Mouse (Mus musculus): ENCODE measurements at regions not wholly inside any gene's neighbourhood (a gene's known extent, or its start where the extent isn't known, plus 50 kb on each side); places are given as distances from the start of the nearest gene placed in this dataset.

GRCm38 (mm10) chr11:19227716-19228115 is 208.9 kb upstream of the Meis1 start:
- Histone ChIP-seq H3K27me3 (ENCODE audit: control insufficient read depth, insufficient read depth, low read length, poor library complexity, severe bottlenecking) (no peaks in the 10 kb centered on the region), H3K27ac (ENCODE audit: insufficient read depth, low read length) (no peak overlapping the region)

DNA sequence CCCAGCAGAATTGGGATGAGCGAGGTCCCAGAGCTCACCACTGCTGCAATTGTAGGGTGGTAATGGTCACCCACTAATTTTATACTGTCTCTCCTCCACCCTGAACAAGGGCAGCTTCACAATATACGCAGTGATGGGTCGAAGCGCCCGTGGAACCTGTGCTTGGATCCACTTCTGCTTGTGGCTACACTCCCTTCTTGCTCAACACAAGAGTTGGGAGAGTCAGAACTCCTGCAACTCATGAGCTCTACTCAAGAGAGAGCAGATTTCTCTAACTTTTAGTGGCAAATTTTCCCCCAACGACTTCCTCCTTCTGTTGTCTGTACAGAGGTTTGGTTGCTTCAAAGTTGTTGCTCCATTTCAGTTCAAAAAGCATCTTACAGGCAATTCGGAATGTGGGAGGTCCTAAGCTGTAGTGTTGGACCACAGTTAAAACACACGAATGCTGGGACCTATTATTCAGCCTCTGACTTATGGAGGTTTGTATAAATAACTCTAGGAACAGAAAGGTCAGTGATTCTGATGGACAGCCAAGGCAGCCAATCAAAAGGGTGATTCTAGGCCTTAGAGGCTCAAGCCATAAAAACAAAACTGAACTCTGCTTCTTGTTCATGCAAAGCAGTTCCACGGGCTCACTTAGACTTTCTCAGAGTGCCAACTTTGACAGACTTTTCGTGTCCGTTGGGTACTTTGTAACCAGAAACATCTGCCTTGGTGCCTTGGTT is 227.8 kb upstream of the Meis1 start:
- H3K36me3 ChIP-seq (ENCODE audit: control insufficient read depth, insufficient read depth, low read length, poor library complexity, severe bottlenecking) = no peaks in the 10 kb centered on the region
- H3K9me3 ChIP-seq (replicated peaks; ENCODE audit: control insufficient read depth, insufficient read depth, low read length, poor library complexity, severe bottlenecking) = no peaks in the 10 kb centered on the region
- H3K4me1 ChIP-seq (ENCODE audit: control insufficient read depth, insufficient read depth, low read length) = no peaks in the 10 kb centered on the region
- no peak overlapping the region for H3K9ac ChIP-seq (ENCODE audit: low read depth, poor library complexity, severe bottlenecking)
- no peak overlapping the region for H3K27ac ChIP-seq (ENCODE audit: insufficient read depth, low read length)
- no peak overlapping the region for H3K4me3 ChIP-seq (ENCODE audit: low read depth, low read length)
- no peak for TF ChIP-seq CTCF (IDR thresholded peaks at IDR 0.05; ENCODE audit: low read depth, low read length)
- TF ChIP-seq EP300 (IDR thresholded peaks at IDR 0.05; ENCODE audit: insufficient read depth, low read depth, low read length) = no peak
- TF ChIP-seq POLR2A (IDR thresholded peaks at IDR 0.05; ENCODE audit: insufficient read depth, low read length) = no peak
- H3K27me3 ChIP-seq (ENCODE audit: control insufficient read depth, insufficient read depth, low read length, poor library complexity, severe bottlenecking) = no peaks in the 10 kb centered on the region

More at GRCm38 (mm10) chr11:19227716-19228115, 208.9 kb upstream of the Meis1 start:
- no peaks in the 10 kb centered on the region for H3K36me3 ChIP-seq (ENCODE audit: control insufficient read depth, insufficient read depth, low read length, poor library complexity, severe bottlenecking)
- no peak overlapping the region for H3K9ac ChIP-seq (ENCODE audit: low read depth, poor library complexity, severe bottlenecking)
- H3K4me3 ChIP-seq (ENCODE audit: low read depth, low read length) = no peak overlapping the region
- H3K9me3 ChIP-seq (replicated peaks; ENCODE audit: control insufficient read depth, insufficient read depth, low read length, poor library complexity, severe bottlenecking) = no peaks in the 10 kb centered on the region
- no peak for TF ChIP-seq EP300 (IDR thresholded peaks at IDR 0.05; ENCODE audit: insufficient read depth, low read depth, low read length)
- no peaks in the 10 kb centered on the region for H3K4me1 ChIP-seq (ENCODE audit: control insufficient read depth, insufficient read depth, low read length)

DNA sequence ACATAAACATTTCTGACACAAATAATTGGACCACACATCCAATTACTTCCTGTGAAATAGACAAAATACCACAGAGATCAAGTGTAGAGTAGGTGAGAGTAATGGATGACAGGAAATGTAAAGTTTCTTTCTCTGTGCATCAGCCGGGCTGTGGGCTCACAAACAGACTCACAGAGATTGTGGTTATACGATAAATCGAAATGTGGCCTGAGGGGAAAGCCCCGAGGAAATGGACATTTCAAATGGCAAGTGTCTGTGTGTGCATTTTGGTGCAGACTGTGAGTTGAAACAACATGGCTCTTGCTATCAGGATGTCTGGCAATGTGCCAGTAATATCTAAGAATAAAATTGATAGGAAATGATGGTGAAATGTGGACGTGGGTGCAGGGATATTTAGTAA is 234.8 kb upstream of the Meis1 start:
- TF ChIP-seq EP300 (IDR thresholded peaks at IDR 0.05; ENCODE audit: insufficient read depth, low read depth, low read length) (no peak), POLR2A (IDR thresholded peaks at IDR 0.05; ENCODE audit: insufficient read depth, low read length) (no peak), CTCF (IDR thresholded peaks at IDR 0.05; ENCODE audit: low read depth, low read length) (no peak)
- no peak overlapping the region for H3K9ac ChIP-seq (ENCODE audit: low read depth, poor library complexity, severe bottlenecking)
- 0 out of 2 replicates have a peak, but pooled peaks cover 2% of the 10 kb centered on the region for H3K9me3 ChIP-seq (replicated peaks; ENCODE audit: control insufficient read depth, insufficient read depth, low read length, poor library complexity, severe bottlenecking)
- no peak overlapping the region for H3K27ac ChIP-seq (ENCODE audit: insufficient read depth, low read length)
- H3K4me3 ChIP-seq (ENCODE audit: low read depth, low read length) = no peak overlapping the region
- H3K27me3 ChIP-seq (ENCODE audit: control insufficient read depth, insufficient read depth, low read length, poor library complexity, severe bottlenecking) = no peaks in the 10 kb centered on the region
- H3K4me1 ChIP-seq (ENCODE audit: control insufficient read depth, insufficient read depth, low read length) = no peaks in the 10 kb centered on the region
- H3K36me3 ChIP-seq (ENCODE audit: control insufficient read depth, insufficient read depth, low read length, poor library complexity, severe bottlenecking) = no peaks in the 10 kb centered on the region

GRCm38 (mm10) chr11:19254183-19254582 is 235.4 kb upstream of the Meis1 start:
- no peak for TF ChIP-seq EP300 (IDR thresholded peaks at IDR 0.05; ENCODE audit: insufficient read depth, low read depth, low read length)
- no peak for TF ChIP-seq CTCF (IDR thresholded peaks at IDR 0.05; ENCODE audit: low read depth, low read length)
- no peak for TF ChIP-seq POLR2A (IDR thresholded peaks at IDR 0.05; ENCODE audit: insufficient read depth, low read length)
- Histone ChIP-seq H3K4me3 (ENCODE audit: low read depth, low read length) (no peak overlapping the region), H3K27ac (ENCODE audit: insufficient read depth, low read length) (no peak overlapping the region)

GRCm38 (mm10) chr11:19257549-19257948 is 238.8 kb upstream of the Meis1 start:
- Histone ChIP-seq H3K36me3 (ENCODE audit: control insufficient read depth, insufficient read depth, low read length, poor library complexity, severe bottlenecking) (no peaks in the 10 kb centered on the region), H3K9ac (ENCODE audit: low read depth, poor library complexity, severe bottlenecking) (no peak overlapping the region), H3K4me3 (ENCODE audit: low read depth, low read length) (no peak overlapping the region), H3K4me1 (ENCODE audit: control insufficient read depth, insufficient read depth, low read length) (no peaks in the 10 kb centered on the region), H3K27ac (ENCODE audit: insufficient read depth, low read length) (no peak overlapping the region), H3K9me3 (replicated peaks; ENCODE audit: control insufficient read depth, insufficient read depth, low read length, poor library complexity, severe bottlenecking) (no peaks in the 10 kb centered on the region), H3K27me3 (ENCODE audit: control insufficient read depth, insufficient read depth, low read length, poor library complexity, severe bottlenecking) (no peaks in the 10 kb centered on the region)
- TF ChIP-seq POLR2A (IDR thresholded peaks at IDR 0.05; ENCODE audit: insufficient read depth, low read length) (no peak), EP300 (IDR thresholded peaks at IDR 0.05; ENCODE audit: insufficient read depth, low read depth, low read length) (no peak), CTCF (IDR thresholded peaks at IDR 0.05; ENCODE audit: low read depth, low read length) (no peak)

More at GRCm38 (mm10) chr11:19254183-19254582, 235.4 kb upstream of the Meis1 start:
- H3K36me3 ChIP-seq (ENCODE audit: control insufficient read depth, insufficient read depth, low read length, poor library complexity, severe bottlenecking) = no peaks in the 10 kb centered on the region
- no peak overlapping the region for H3K9ac ChIP-seq (ENCODE audit: low read depth, poor library complexity, severe bottlenecking)
- no peaks in the 10 kb centered on the region for H3K27me3 ChIP-seq (ENCODE audit: control insufficient read depth, insufficient read depth, low read length, poor library complexity, severe bottlenecking)
- no peaks in the 10 kb centered on the region for H3K4me1 ChIP-seq (ENCODE audit: control insufficient read depth, insufficient read depth, low read length)
- H3K9me3 ChIP-seq (replicated peaks; ENCODE audit: control insufficient read depth, insufficient read depth, low read length, poor library complexity, severe bottlenecking) = 0 out of 2 replicates have a peak, but pooled peaks cover 2% of the 10 kb centered on the region

DNA sequence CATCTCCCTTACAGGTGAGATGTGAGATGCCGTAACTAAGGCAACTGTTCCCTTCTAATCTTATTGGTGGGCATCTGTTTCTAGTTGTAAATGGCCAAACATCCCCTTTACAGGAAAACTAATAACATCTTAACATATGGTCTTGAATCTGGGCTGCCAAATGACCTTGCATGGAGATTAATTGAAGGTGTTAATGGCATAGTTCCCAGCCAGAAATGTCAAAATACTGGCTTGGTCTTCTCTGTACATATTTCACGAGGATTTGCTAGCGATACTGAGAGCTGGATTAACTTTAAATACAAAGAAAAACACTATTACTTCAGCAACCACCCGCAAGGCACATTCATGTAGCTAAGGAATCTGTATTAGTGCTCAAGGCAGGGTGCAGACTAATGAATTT is 244.0 kb upstream of the Meis1 start:
- H3K27ac ChIP-seq (ENCODE audit: insufficient read depth, low read length) = no peak overlapping the region
- H3K27me3 ChIP-seq (ENCODE audit: control insufficient read depth, insufficient read depth, low read length, poor library complexity, severe bottlenecking) = no peaks in the 10 kb centered on the region
- no peak for TF ChIP-seq EP300 (IDR thresholded peaks at IDR 0.05; ENCODE audit: insufficient read depth, low read depth, low read length)
- TF ChIP-seq POLR2A (IDR thresholded peaks at IDR 0.05; ENCODE audit: insufficient read depth, low read length) = no peak
- TF ChIP-seq CTCF (IDR thresholded peaks at IDR 0.05; ENCODE audit: low read depth, low read length) = no peak
- no peaks in the 10 kb centered on the region for H3K4me1 ChIP-seq (ENCODE audit: control insufficient read depth, insufficient read depth, low read length)
- no peak overlapping the region for H3K9ac ChIP-seq (ENCODE audit: low read depth, poor library complexity, severe bottlenecking)
- no peaks in the 10 kb centered on the region for H3K9me3 ChIP-seq (replicated peaks; ENCODE audit: control insufficient read depth, insufficient read depth, low read length, poor library complexity, severe bottlenecking)
- H3K4me3 ChIP-seq (ENCODE audit: low read depth, low read length) = no peak overlapping the region
- no peaks in the 10 kb centered on the region for H3K36me3 ChIP-seq (ENCODE audit: control insufficient read depth, insufficient read depth, low read length, poor library complexity, severe bottlenecking)
